Mouse (Mus musculus) MEL (cell line): ENCODE measurements around the gene Prkcq. TPM values are rescaled to one million over a fixed set of nuclear protein-coding genes. Genes with fewer than 3 reads are reported as not detected.

Source experiments
- DNase-seq: peaks from one replicate; pipeline ENCODE4 v3.0.0; 2011; ENCODE audit warnings: low read depth, low spot score
- H3K27ac ChIP-seq: 2 replicates; pipeline ENCODE4 v1.5.1; 2012; ENCODE audit warnings: low read depth, mild to moderate bottlenecking, control low read depth, low read length, moderate library complexity; ENCODE audit not compliant: control insufficient read depth
- H3K27me3 ChIP-seq, 2 experiments: fragments of 150-350 bp in 1 of 2; sonication (generic) in 1 of 2; 2 replicates each; pipeline ENCODE4 v1.6.1; 2012; ENCODE audit warnings: low read length in 2 of 2, mild to moderate bottlenecking in 2 of 2, improper control_type of control experiment in 1 of 2, moderate library complexity in 1 of 2; ENCODE audit not compliant: insufficient read depth in 2 of 2, control insufficient read depth in 1 of 2
- H3K36me3 ChIP-seq, 2 experiments: 2 replicates each; pipeline ENCODE4 v1.6.1; 2012 to 2014; ENCODE audit warnings: low read length in 2 of 2, improper control_type of control experiment in 1 of 2, inconsistent platforms in 1 of 2, mild to moderate bottlenecking in 1 of 2; ENCODE audit not compliant: insufficient read depth in 2 of 2, control insufficient read depth in 1 of 2
- H3K4me1 ChIP-seq, 2 experiments: fragments of 150-350 bp in 1 of 2; sonication (generic) in 1 of 2; 2 replicates each; pipeline ENCODE4 v1.6.1; 2012; ENCODE audit warnings: low read length in 2 of 2, improper control_type of control experiment in 1 of 2, mild to moderate bottlenecking in 1 of 2; ENCODE audit not compliant: insufficient read depth in 2 of 2, control insufficient read depth in 1 of 2
- H3K4me3 ChIP-seq, 2 experiments: fragments of 150-350 bp in 1 of 2; sonication (generic) in 1 of 2; 2 replicates each; pipeline ENCODE4 v1.5.1; 2012; ENCODE audit warnings: low read depth in 2 of 2, low read length in 2 of 2, mild to moderate bottlenecking in 2 of 2, moderate library complexity in 2 of 2, control low read depth in 1 of 2, improper control_type of control experiment in 1 of 2; ENCODE audit not compliant: control insufficient read depth in 1 of 2, insufficient read depth in 1 of 2
- H3K79me2 ChIP-seq: 2 replicates; pipeline ENCODE4 v1.6.1; 2012; ENCODE audit warnings: mild to moderate bottlenecking, low read length, moderate library complexity; ENCODE audit not compliant: control insufficient read depth, poor library complexity, insufficient read depth
- H3K9ac ChIP-seq: 2 replicates; pipeline ENCODE4 v1.6.1; 2012; ENCODE audit warnings: low read depth, mild to moderate bottlenecking, control low read depth, low read length, moderate library complexity; ENCODE audit not compliant: control insufficient read depth, poor library complexity, severe bottlenecking
- H3K9me3 ChIP-seq: fragments of 150-350 bp; sonication (generic); replicated peaks from 2 replicates; pipeline ENCODE4 v1.6.1; 2012; ENCODE audit warnings: mild to moderate bottlenecking, low read length, improper control_type of control experiment, moderate library complexity; ENCODE audit not compliant: insufficient read depth
- BHLHE40 ChIP-seq: IDR thresholded peaks from 2 replicates; pipeline ENCODE4 v1.6.1; 2012; ENCODE audit warnings: low read depth, mild to moderate bottlenecking, inconsistent platforms, low read length, improper control_type of control experiment, borderline replicate concordance
- CTCF ChIP-seq, 3 experiments: IDR thresholded peaks in 2 of 3; conservative IDR thresholded peaks in 1 of 3; 2 replicates each; pipeline ENCODE4 v1.5.1; 2011 to 2012; ENCODE audit warnings: low read length in 3 of 3, low read depth in 2 of 3, mild to moderate bottlenecking in 2 of 3, improper control_type of control experiment in 1 of 3, inconsistent platforms in 1 of 3, mixed read lengths in 1 of 3, moderate library complexity in 1 of 3; ENCODE audit not compliant: control insufficient read depth in 1 of 3, insufficient read depth in 1 of 3, poor library complexity in 1 of 3, severe bottlenecking in 1 of 3
- E2F4 ChIP-seq: IDR thresholded peaks from 2 replicates; pipeline ENCODE4 v1.6.1; 2011; ENCODE audit warnings: low read depth, low read length, improper control_type of control experiment, borderline replicate concordance
- EP300 ChIP-seq, 2 experiments: IDR thresholded peaks; 2 replicates each; pipeline ENCODE4 v1.6.1; 2011; ENCODE audit warnings: improper control_type of control experiment in 2 of 2, low read length in 2 of 2, low read depth in 1 of 2, mild to moderate bottlenecking in 1 of 2
- GABPA ChIP-seq: IDR thresholded peaks from 2 replicates; pipeline ENCODE4 v1.6.1; 2012; ENCODE audit warnings: low read depth, mild to moderate bottlenecking, inconsistent platforms, low read length, improper control_type of control experiment, moderate library complexity
- GATA1 ChIP-seq: IDR thresholded peaks from 2 replicates; pipeline ENCODE4 v1.6.1; 2011; ENCODE audit warnings: low read depth, low read length, improper control_type of control experiment
- MAZ ChIP-seq: IDR thresholded peaks from 2 replicates; pipeline ENCODE4 v1.6.1; 2012; ENCODE audit warnings: low read depth, mild to moderate bottlenecking, inconsistent platforms, low read length, improper control_type of control experiment
- MXI1 ChIP-seq: IDR thresholded peaks from 2 replicates; pipeline ENCODE4 v1.6.1; 2011; ENCODE audit warnings: mild to moderate bottlenecking, low read depth, low read length, improper control_type of control experiment
- NELFE ChIP-seq: IDR thresholded peaks from 2 replicates; pipeline ENCODE4 v1.6.1; 2011; ENCODE audit warnings: low read depth, low read length, improper control_type of control experiment
- RAD21 ChIP-seq: IDR thresholded peaks from 2 replicates; pipeline ENCODE4 v1.6.1; 2011; ENCODE audit warnings: mild to moderate bottlenecking, low read depth, low read length, improper control_type of control experiment
- SMC3 ChIP-seq: IDR thresholded peaks from 2 replicates; pipeline ENCODE4 v1.6.1; 2011; ENCODE audit warnings: low read depth, low read length, improper control_type of control experiment
- UBTF ChIP-seq: IDR thresholded peaks from 2 replicates; pipeline ENCODE4 v1.6.1; 2012; ENCODE audit warnings: low read depth, mild to moderate bottlenecking, inconsistent platforms, low read length, improper control_type of control experiment, moderate library complexity, borderline replicate concordance; ENCODE audit not compliant: insufficient read depth
- USF1 ChIP-seq: IDR thresholded peaks from 2 replicates; pipeline ENCODE4 v1.6.1; 2014; ENCODE audit warnings: low read depth, mild to moderate bottlenecking, inconsistent platforms, low read length, improper control_type of control experiment, moderate library complexity
- ZC3H11A ChIP-seq: IDR thresholded peaks from 2 replicates; pipeline ENCODE4 v1.6.1; 2012; ENCODE audit warnings: low read depth, mild to moderate bottlenecking, inconsistent platforms, low read length, improper control_type of control experiment
- ZNF384 ChIP-seq: IDR thresholded peaks from 2 replicates; pipeline ENCODE4 v1.6.1; 2012; ENCODE audit warnings: low read depth, mild to moderate bottlenecking, inconsistent platforms, low read length, improper control_type of control experiment
- polyA plus RNA-seq, 2 experiments: library from polyadenylated mRNA; stranded (reverse) in 1 of 2; unstranded in 1 of 2; fragments of >175 nt in 1 of 2; fragments of >200 nt in 1 of 2; gene quantifications; 2 replicates each; pipeline versions ENCODE4 v1.2.1 to v1.2.4; 2012; ENCODE audit warnings: low replicate concordance in 2 of 2, low read depth in 1 of 2; ENCODE audit not compliant: insufficient read length in 2 of 2, insufficient read depth in 1 of 2, missing spikeins in 1 of 2
- total RNA-seq: library from RNA; depleted of rRNA; stranded (reverse); fragments of 300-350 nt; gene quantifications from 2 replicates; pipeline ENCODE4 v1.2.3, GENCODE M21; 2012

Prkcq gene
- total and polyA plus RNA-seq, 3 experiments, result 0.12 to 0.19 TPM; not detected in 1

DNA sequence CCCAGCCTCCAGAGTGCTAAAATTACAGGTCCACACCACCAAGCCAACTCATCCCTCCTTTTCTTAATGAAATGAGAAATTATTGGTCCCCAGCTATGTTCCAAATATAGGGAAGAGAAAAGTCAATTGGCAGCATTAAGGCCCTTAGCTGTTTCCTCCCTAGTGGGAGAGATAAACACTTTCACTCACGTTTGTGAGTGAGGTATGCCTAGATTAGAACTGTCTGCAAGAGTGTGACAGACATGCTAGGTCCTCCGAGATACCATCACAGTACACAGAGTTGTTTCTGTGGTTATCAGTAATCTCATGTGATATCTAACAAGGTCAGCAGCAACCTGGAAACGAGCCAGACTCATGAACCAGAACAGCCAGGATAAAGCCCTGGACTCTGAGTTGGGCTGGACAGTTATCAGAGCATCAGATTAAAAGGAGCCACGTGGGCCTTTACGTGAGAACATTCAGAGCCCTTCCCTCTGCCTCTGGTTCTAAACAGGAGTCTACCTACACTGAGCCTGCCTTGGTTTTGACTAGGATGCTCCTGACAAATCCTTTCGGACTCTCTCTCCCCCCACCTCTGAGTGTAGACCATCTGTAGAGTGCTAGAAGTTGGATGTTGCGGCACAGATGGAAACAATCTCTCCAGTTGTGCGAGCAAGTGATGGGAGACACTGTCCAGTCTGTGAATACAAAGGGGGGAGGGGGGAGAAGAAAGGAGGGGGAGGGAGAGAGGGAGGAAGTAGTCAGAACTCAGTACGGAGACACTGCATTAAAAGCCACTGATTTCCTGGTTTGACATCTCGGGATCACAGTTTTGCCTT is 157.7 kb downstream of the Prkcq start:
- DNase-seq, result no peak
- Histone ChIP-seq H3K27me3 (0 out of 4 replicates have a peak, but pooled peaks cover 0 to 1% of the 10 kb centered on the region in 2 experiments), H3K9ac (no peak overlapping the region), H3K4me3 (no peak overlapping the region), H3K9me3 (no peaks in the 10 kb centered on the region), H3K36me3 (peaks cover 0 to 8% of the 10 kb centered on the region in 2 experiments; a peak in 2 of 4 replicates), H3K79me2 (no peaks in the 10 kb centered on the region), H3K4me1 (peaks cover 0 to 13% of the 10 kb centered on the region in 2 experiments; a peak in 3 of 4 replicates), H3K27ac (no peak overlapping the region)
- TF ChIP-seq MAZ (no peak), GATA1 (peak; percentile 20; the same call in 1 of the 2 replicates), BHLHE40 (peak; percentile 78), MXI1 (0 out of 2 replicates have a peak, but pooled peaks have one; percentile 35), UBTF (no peak), USF1 (peak; percentile 38; the same call in 1 of the 2 replicates), EP300 (IDR thresholded peaks at IDR 0.05; ENCODE audit: low read depth in 1 of 2, low read length in 2 of 2) (peak in 1 of 2 experiments; percentile 20; a peak in 2 of 4 replicates)

DNA sequence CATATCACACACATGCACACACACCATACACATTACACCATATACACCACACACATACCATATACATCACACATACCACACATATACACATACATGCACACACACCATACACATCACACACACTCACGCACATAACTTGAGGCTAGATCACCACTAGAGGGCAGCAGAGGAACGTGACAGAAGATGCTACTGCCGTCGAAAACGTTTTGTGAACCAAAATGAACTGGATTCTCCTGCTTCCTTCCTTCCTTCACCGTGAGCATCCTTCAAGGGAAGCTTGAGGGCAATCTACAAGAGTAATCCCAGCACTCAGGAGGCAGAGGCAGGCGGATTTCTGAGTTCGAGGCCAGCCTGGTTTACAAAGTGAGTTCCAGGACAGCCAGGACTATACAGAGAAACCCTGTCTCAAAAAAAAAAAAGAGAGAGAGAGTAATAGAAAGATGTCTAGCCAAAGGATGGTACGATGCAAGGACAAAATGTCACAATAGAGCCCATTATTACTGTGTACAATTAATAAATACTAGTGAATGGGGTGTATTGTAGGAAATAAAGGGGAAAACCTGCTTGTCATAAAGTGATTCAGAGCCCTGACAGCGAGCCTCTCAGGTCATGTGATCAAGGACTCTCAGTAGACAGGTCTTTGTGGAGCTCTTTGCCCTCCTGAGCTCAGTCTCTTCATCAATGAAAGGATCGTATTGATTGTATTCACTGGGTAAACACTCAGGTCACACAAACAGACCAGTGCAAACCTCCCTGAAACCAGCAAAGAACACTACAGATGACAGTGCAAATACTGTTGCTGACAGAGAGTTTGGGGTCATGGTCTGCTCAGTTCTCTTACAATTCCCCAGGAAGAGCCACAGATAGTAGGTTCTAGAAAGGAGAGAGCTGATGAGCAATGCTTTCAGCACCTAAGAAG is 159.9 kb downstream of the Prkcq start:
- Histone ChIP-seq H3K9ac (peak overlapping the region; percentile 35), H3K79me2 (no peaks in the 10 kb centered on the region), H3K27ac (no peak overlapping the region), H3K27me3 (no peaks in the 10 kb centered on the region), H3K4me3 (peak overlapping the region; percentile 13 to 27; a peak in 3 of 4 replicates), H3K9me3 (no peaks in the 10 kb centered on the region), H3K36me3 (peaks cover 0 to 8% of the 10 kb centered on the region in 2 experiments; a peak in 2 of 4 replicates), H3K4me1 (peaks cover 3 to 19% of the 10 kb centered on the region in 2 experiments; a peak in 3 of 4 replicates)
- TF ChIP-seq ZNF384, result peak; percentile 59; the same call in 1 of the 2 replicates
- peak; percentile 92 for TF ChIP-seq SMC3
- no peak for TF ChIP-seq E2F4
- peak; percentile 93 for TF ChIP-seq ZC3H11A
- peak; percentile 96 for TF ChIP-seq RAD21
- TF ChIP-seq GABPA, result no peak
- peak; percentile 81 to 98 (median 93) for TF ChIP-seq CTCF (IDR thresholded peaks at IDR 0.05 in 2 of 3, conservative IDR thresholded peaks at IDR 0.05 in 1 of 3; ENCODE audit: control insufficient read depth in 1 of 3, insufficient read depth in 1 of 3, low read depth in 2 of 3, low read length in 3 of 3, poor library complexity in 1 of 3, severe bottlenecking in 1 of 3)
- TF ChIP-seq GATA1, result no peak
- no peak for TF ChIP-seq NELFE
- peak; percentile 76 for TF ChIP-seq USF1
- peak; percentile 90 for DNase-seq
